In genomic region chr14:49345835-49346234, GRCm38 (mm10) we compare ENCODE assay signal across 21 mouse cellular contexts.
DNase-seq lines count a peak whose midpoint lies in the region; ATAC-seq and TF ChIP-seq lines count a peak whose summit lies in the region.
"Had no signal": no experiment of that assay in that cellular context is flagged by ENCODE, and none has a peak within 500 bp of the region (broad histone marks: within the 10 kb centered on the region; RNA-seq: fewer than 3 reads in every experiment).

No protein-coding gene starts in this region.

- H3K4me2 ChIP-seq in forebrain, embryonic 13.5 days, result no peak overlapping the region
- no peak overlapping the region for H3K4me2 ChIP-seq in forebrain, embryonic 15.5 days (replicated peaks)
- H3K4me2 ChIP-seq in forebrain, postnatal 0 days (ENCODE audit: low read depth), result no peak overlapping the region
- H3K4me2 ChIP-seq in midbrain, embryonic 15.5 days, result no peak overlapping the region
- no peak overlapping the region for H3K4me2 ChIP-seq in midbrain, embryonic 11.5 days
- H3K4me2 ChIP-seq: heart, embryonic 11.5 days; hindbrain, embryonic 13.5 days; intestine, embryonic 15.5 days had no signal

- no peak for DNase-seq in forebrain, postnatal 0 days
- no peak for DNase-seq in forebrain, embryonic 10.5 days (ENCODE audit: extremely low spot score, low spot score)
- DNase-seq in midbrain, embryonic 11.5 days (ENCODE audit: low spot score, missing footprints), result no peak
- no peak for DNase-seq in thymus, postnatal 0 days (ENCODE audit: low spot score)
- DNase-seq: adrenal gland, adult 8-10 months; adrenal gland, postnatal 25 days; cerebellum, adult 18-20 months; cerebellum, adult 9-10 months; cerebellum, postnatal 14 days; gastrocnemius, postnatal 10 days; gastrocnemius, postnatal 36 days had no signal

- TF ChIP-seq CTCF in forebrain, postnatal 0 days (IDR thresholded peaks at IDR 0.05; ENCODE audit: low read depth), result no peak
- no peak for TF ChIP-seq CTCF in olfactory bulb, adult 2 months (IDR thresholded peaks at IDR 0.05; ENCODE audit: insufficient read depth, low read depth, low read length)

- ATAC-seq in forebrain, embryonic 13.5 days, result peak; percentile 58; the same call in 1 of the 2 replicates
- no peak; the same call in 1 of the 2 replicates for ATAC-seq in forebrain, embryonic 15.5 days (replicated peaks)
- ATAC-seq in forebrain, postnatal 0 days, result peak; percentile 36; the same call in 1 of the 2 replicates
- ATAC-seq in midbrain, embryonic 15.5 days (replicated peaks), result 0 out of 2 replicates have a peak, but pooled peaks have one; percentile 17
- no peak for ATAC-seq in midbrain, embryonic 11.5 days (ENCODE audit: low FRiP score)
- ATAC-seq: activated CD4-positive, CD25-positive, alpha-beta regulatory T cell, adult 4 months; hindbrain, embryonic 16.5 days; intestine, embryonic 15.5 days had no signal

- no peak overlapping the region for H3K9ac ChIP-seq in forebrain, embryonic 13.5 days
- no peak overlapping the region for H3K9ac ChIP-seq in forebrain, embryonic 15.5 days (replicated peaks)
- H3K9ac ChIP-seq in forebrain, postnatal 0 days, result no peak overlapping the region
- no peak overlapping the region for H3K9ac ChIP-seq in midbrain, embryonic 15.5 days
- no peak overlapping the region for H3K9ac ChIP-seq in midbrain, embryonic 11.5 days (ENCODE audit: low read length)
- H3K9ac ChIP-seq: hindbrain, embryonic 13.5 days; intestine, embryonic 15.5 days had no signal

- no peak overlapping the region for H3K4me3 ChIP-seq in forebrain, embryonic 13.5 days
- H3K4me3 ChIP-seq in forebrain, embryonic 15.5 days, result no peak overlapping the region
- H3K4me3 ChIP-seq in forebrain, postnatal 0 days (ENCODE audit: low read depth, low read length), result no peak overlapping the region
- no peak overlapping the region for H3K4me3 ChIP-seq in forebrain, embryonic 10.5 days
- no peak overlapping the region for H3K4me3 ChIP-seq in midbrain, embryonic 15.5 days
- no peak overlapping the region for H3K4me3 ChIP-seq in midbrain, embryonic 11.5 days (ENCODE audit: low read depth, low read length)
- no peak overlapping the region for H3K4me3 ChIP-seq in olfactory bulb, adult 2 months (ENCODE audit: insufficient read depth, low read depth, low read length)
- H3K4me3 ChIP-seq: hindbrain, embryonic 10.5 days; hindbrain, embryonic 13.5 days; intestine, embryonic 15.5 days had no signal

- H3K9me3 ChIP-seq in forebrain, embryonic 13.5 days (replicated peaks), result no peaks in the 10 kb centered on the region
- H3K9me3 ChIP-seq in forebrain, embryonic 15.5 days, result no peaks in the 10 kb centered on the region
- H3K9me3 ChIP-seq in forebrain, postnatal 0 days (ENCODE audit: low read length), result no peaks in the 10 kb centered on the region
- no peaks in the 10 kb centered on the region for H3K9me3 ChIP-seq in forebrain, embryonic 10.5 days
- no peaks in the 10 kb centered on the region for H3K9me3 ChIP-seq in midbrain, embryonic 15.5 days
- no peaks in the 10 kb centered on the region for H3K9me3 ChIP-seq in midbrain, embryonic 11.5 days (ENCODE audit: control insufficient read depth, low read length)
- H3K9me3 ChIP-seq: hindbrain, embryonic 10.5 days; hindbrain, embryonic 13.5 days; intestine, embryonic 15.5 days had no signal

- no peaks in the 10 kb centered on the region for H3K4me1 ChIP-seq in forebrain, embryonic 13.5 days
- no peaks in the 10 kb centered on the region for H3K4me1 ChIP-seq in forebrain, embryonic 15.5 days
- no peaks in the 10 kb centered on the region for H3K4me1 ChIP-seq in forebrain, postnatal 0 days (ENCODE audit: insufficient read depth)
- H3K4me1 ChIP-seq in forebrain, embryonic 10.5 days, result no peaks in the 10 kb centered on the region
- no peaks in the 10 kb centered on the region for H3K4me1 ChIP-seq in midbrain, embryonic 15.5 days
- no peaks in the 10 kb centered on the region for H3K4me1 ChIP-seq in midbrain, embryonic 11.5 days (ENCODE audit: control insufficient read depth, insufficient read depth, low read length)
- H3K4me1 ChIP-seq in olfactory bulb, adult 2 months (ENCODE audit: control insufficient read depth, insufficient read depth, low read length), result no peaks in the 10 kb centered on the region
- H3K4me1 ChIP-seq: hindbrain, embryonic 10.5 days; hindbrain, embryonic 13.5 days; intestine, embryonic 15.5 days had no signal

- TF ChIP-seq POLR2A in olfactory bulb, adult 2 months (IDR thresholded peaks at IDR 0.05; ENCODE audit: insufficient read depth, low read depth, low read length), result no peak

- no peaks in the 10 kb centered on the region for H3K36me3 ChIP-seq in forebrain, embryonic 13.5 days (ENCODE audit: poor library complexity, severe bottlenecking)
- H3K36me3 ChIP-seq in forebrain, embryonic 15.5 days, result no peaks in the 10 kb centered on the region
- H3K36me3 ChIP-seq in forebrain, postnatal 0 days (ENCODE audit: insufficient read depth), result no peaks in the 10 kb centered on the region
- H3K36me3 ChIP-seq in forebrain, embryonic 10.5 days (replicated peaks), result no peaks in the 10 kb centered on the region
- H3K36me3 ChIP-seq in midbrain, embryonic 15.5 days (replicated peaks), result no peaks in the 10 kb centered on the region
- no peaks in the 10 kb centered on the region for H3K36me3 ChIP-seq in midbrain, embryonic 11.5 days (ENCODE audit: control insufficient read depth, insufficient read depth, low read length)
- H3K36me3 ChIP-seq: hindbrain, embryonic 10.5 days; hindbrain, embryonic 13.5 days; intestine, embryonic 15.5 days had no signal

- no peaks in the 10 kb centered on the region for H3K27me3 ChIP-seq in forebrain, embryonic 13.5 days
- H3K27me3 ChIP-seq in forebrain, embryonic 15.5 days, result no peaks in the 10 kb centered on the region
- no peaks in the 10 kb centered on the region for H3K27me3 ChIP-seq in forebrain, postnatal 0 days (ENCODE audit: insufficient read depth, low read length)
- no peaks in the 10 kb centered on the region for H3K27me3 ChIP-seq in forebrain, embryonic 10.5 days (ENCODE audit: poor library complexity, severe bottlenecking)
- H3K27me3 ChIP-seq in midbrain, embryonic 15.5 days (replicated peaks), result no peaks in the 10 kb centered on the region
- no peaks in the 10 kb centered on the region for H3K27me3 ChIP-seq in midbrain, embryonic 11.5 days (ENCODE audit: control insufficient read depth, insufficient read depth, low read length)
- H3K27me3 ChIP-seq: hindbrain, embryonic 13.5 days; intestine, embryonic 15.5 days had no signal

- WGBS in forebrain, embryonic 13.5 days, result 73% methylated on average over 2 of the region's 2 CpGs
- WGBS in forebrain, embryonic 15.5 days, result 78% methylated on average over 2 of the region's 2 CpGs
- WGBS in forebrain, postnatal 0 days, result 74% methylated on average over 2 of the region's 2 CpGs
- 87% methylated on average over 2 of the region's 2 CpGs for WGBS in forebrain, embryonic 10.5 days
- WGBS in midbrain, embryonic 15.5 days, result 84% methylated on average over 2 of the region's 2 CpGs
- 86% methylated on average over 2 of the region's 2 CpGs for WGBS in midbrain, embryonic 11.5 days
- 63% methylated on average over 2 of the region's 2 CpGs for WGBS in olfactory bulb, adult 2 months

- no peak overlapping the region for H3K27ac ChIP-seq in forebrain, embryonic 13.5 days
- H3K27ac ChIP-seq in forebrain, embryonic 15.5 days (replicated peaks), result no peak overlapping the region
- H3K27ac ChIP-seq in forebrain, postnatal 0 days (ENCODE audit: low read depth, low read length), result no peak overlapping the region
- no peak overlapping the region for H3K27ac ChIP-seq in forebrain, embryonic 10.5 days
- no peak overlapping the region for H3K27ac ChIP-seq in midbrain, embryonic 15.5 days
- no peak overlapping the region for H3K27ac ChIP-seq in midbrain, embryonic 11.5 days (ENCODE audit: low read depth, low read length)
- peak overlapping the region; percentile 59 for H3K27ac ChIP-seq in olfactory bulb, adult 2 months (ENCODE audit: insufficient read depth, low read depth, low read length)
- H3K27ac ChIP-seq: hindbrain, embryonic 10.5 days; hindbrain, embryonic 13.5 days; intestine, embryonic 15.5 days had no signal

Comparison
In these comparisons a context has a peak if more than half of its experiments do, and no peak if none do; other contexts are left out.
1. ATAC-seq: peak in forebrain, embryonic 13.5 days (single experiment), forebrain, postnatal 0 days (single experiment) and midbrain, embryonic 15.5 days (single experiment); none in forebrain, embryonic 15.5 days (single experiment) and midbrain, embryonic 11.5 days (single experiment).